Mouse (Mus musculus): ENCODE measurements around the gene Cdc6. TPM values are rescaled to one million over a fixed set of nuclear protein-coding genes. Genes with fewer than 3 reads are reported as not detected.
"Not testable (repeated sequence)": the region's sequence is repeated elsewhere in the genome, so short reads cannot be mapped to it uniquely, and the experiment has no call there.

Cdc6 gene
- polyA plus RNA-seq, 1 experiment from 2014 or later, result 47.7 TPM

- 92% methylated on average over 3 of the region's 3 CpGs for WGBS
- Histone ChIP-seq H3K36me3 (peaks cover 97% of the 10 kb centered on the region), H3K4me1 (peaks cover 16% of the 10 kb centered on the region; the same call in 1 of the 2 replicates)
- H3K9me3 ChIP-seq; DNase-seq (ENCODE audit: low spot score); H3K4me3 ChIP-seq; H3K27ac ChIP-seq; H3K27me3 ChIP-seq (ENCODE audit: insufficient read depth, poor library complexity, severe bottlenecking): not testable (repeated sequence)
These were observed 8.8 kb downstream of the Cdc6 start for GRCm38 (mm10) chr11:98916376-98916775.

- 46% methylated on average over 13 of the region's 13 CpGs for WGBS
- Histone ChIP-seq H3K27ac (no peak overlapping the region; the same call in 1 of the 2 replicates), H3K4me3 (no peak overlapping the region), H3K4me1 (peaks cover 21% of the 10 kb centered on the region), H3K27me3 (ENCODE audit: insufficient read depth, poor library complexity, severe bottlenecking) (no peaks in the 10 kb centered on the region), H3K36me3 (peaks cover 96% of the 10 kb centered on the region), H3K9me3 (no peaks in the 10 kb centered on the region)
- DNase-seq (ENCODE audit: low spot score), result no peak
These were observed 9.9 kb downstream of the Cdc6 start for GRCm38 (mm10) chr11:98917428-98918005.

- Histone ChIP-seq H3K4me3 (no peak overlapping the region), H3K27me3 (ENCODE audit: insufficient read depth, poor library complexity, severe bottlenecking) (no peaks in the 10 kb centered on the region), H3K27ac (no peak overlapping the region), H3K4me1 (peaks cover 27% of the 10 kb centered on the region), H3K36me3 (peaks cover 92% of the 10 kb centered on the region), H3K9me3 (no peaks in the 10 kb centered on the region)
- WGBS, result 78% methylated on average over 9 of the region's 9 CpGs
- no peak for DNase-seq (ENCODE audit: low spot score)
These were observed 10.6 kb downstream of the Cdc6 start for GRCm38 (mm10) chr11:98918231-98918630.

- peaks cover 85% of the 10 kb centered on the region for H3K36me3 ChIP-seq
- no peak for DNase-seq (ENCODE audit: low spot score)
- no peaks in the 10 kb centered on the region for H3K27me3 ChIP-seq (ENCODE audit: insufficient read depth, poor library complexity, severe bottlenecking)
- WGBS, result 94% methylated on average over 11 of the region's 11 CpGs
- H3K27ac ChIP-seq, result no peak overlapping the region
- no peaks in the 10 kb centered on the region for H3K9me3 ChIP-seq
- H3K4me3 ChIP-seq, result no peak overlapping the region
- peaks cover 32% of the 10 kb centered on the region for H3K4me1 ChIP-seq
These were observed 11.4 kb downstream of the Cdc6 start for GRCm38 (mm10) chr11:98919009-98919408.

- DNase-seq (ENCODE audit: low spot score); H3K4me3 ChIP-seq; H3K9me3 ChIP-seq; H3K27ac ChIP-seq; H3K27me3 ChIP-seq (ENCODE audit: insufficient read depth, poor library complexity, severe bottlenecking): not testable (repeated sequence)
- H3K36me3 ChIP-seq, result peaks cover 61% of the 10 kb centered on the region
- peaks cover 59% of the 10 kb centered on the region for H3K4me1 ChIP-seq
- 57% methylated on average over 15 of the region's 15 CpGs for WGBS
These were observed 14.2 kb downstream of the Cdc6 start for GRCm38 (mm10) chr11:98921813-98922212.

GRCm38 (mm10) chr11:98922307-98922706 is 14.7 kb downstream of the Cdc6 start:
- H3K36me3 ChIP-seq, result peaks cover 56% of the 10 kb centered on the region
- peaks cover 57% of the 10 kb centered on the region for H3K4me1 ChIP-seq
- H3K27me3 ChIP-seq (ENCODE audit: insufficient read depth, poor library complexity, severe bottlenecking); H3K4me3 ChIP-seq; H3K9me3 ChIP-seq: not testable (repeated sequence)
- H3K27ac ChIP-seq, result 0 out of 2 replicates have a peak overlapping the region, but pooled peaks have one; percentile 16
- WGBS, result 53% methylated on average over 10 of the region's 10 CpGs
- peak; percentile 78 for DNase-seq (ENCODE audit: low spot score)

GRCm38 (mm10) chr11:98922851-98923711 is 15.5 kb downstream of the Cdc6 start:
- 0 out of 2 replicates have a peak overlapping the region, but pooled peaks have one; percentile 16 for H3K27ac ChIP-seq
- not testable (repeated sequence) for H3K4me3 ChIP-seq; H3K9me3 ChIP-seq; DNase-seq (ENCODE audit: low spot score); H3K27me3 ChIP-seq (ENCODE audit: insufficient read depth, poor library complexity, severe bottlenecking)
- peaks cover 48% of the 10 kb centered on the region for H3K36me3 ChIP-seq
- H3K4me1 ChIP-seq, result peaks cover 57% of the 10 kb centered on the region
- WGBS, result 66% methylated on average over 16 of the region's 16 CpGs

- Histone ChIP-seq H3K4me3 (no peak overlapping the region), H3K27me3 (ENCODE audit: insufficient read depth, poor library complexity, severe bottlenecking) (no peaks in the 10 kb centered on the region), H3K27ac (peak overlapping the region; percentile 89), H3K4me1 (peaks cover 69% of the 10 kb centered on the region), H3K9me3 (no peaks in the 10 kb centered on the region), H3K36me3 (peaks cover 32% of the 10 kb centered on the region)
- 47% methylated on average over 5 of the region's 5 CpGs for WGBS
- DNase-seq (ENCODE audit: low spot score), result no peak
These were observed 17.1 kb downstream of the Cdc6 start for GRCm38 (mm10) chr11:98924633-98925175.

- H3K36me3 ChIP-seq, result peaks cover 26% of the 10 kb centered on the region
- DNase-seq (ENCODE audit: low spot score), result no peak
- H3K27ac ChIP-seq, result peak overlapping the region; percentile 89
- 19% methylated on average over 10 of the region's 10 CpGs for WGBS
- H3K4me3 ChIP-seq, result peak overlapping the region; percentile 33
- H3K4me1 ChIP-seq, result peaks cover 75% of the 10 kb centered on the region
- no peaks in the 10 kb centered on the region for H3K27me3 ChIP-seq (ENCODE audit: insufficient read depth, poor library complexity, severe bottlenecking)
- H3K9me3 ChIP-seq, result no peaks in the 10 kb centered on the region
These were observed 17.7 kb downstream of the Cdc6 start for GRCm38 (mm10) chr11:98925265-98925721.

GRCm38 (mm10) chr11:98925868-98926311 is 18.3 kb downstream of the Cdc6 start:
- no peak for DNase-seq (ENCODE audit: low spot score)
- peak overlapping the region; percentile 33 for H3K4me3 ChIP-seq
- H3K9me3 ChIP-seq, result no peaks in the 10 kb centered on the region
- H3K36me3 ChIP-seq, result peaks cover 20% of the 10 kb centered on the region
- H3K4me1 ChIP-seq, result peaks cover 81% of the 10 kb centered on the region
- no peaks in the 10 kb centered on the region for H3K27me3 ChIP-seq (ENCODE audit: insufficient read depth, poor library complexity, severe bottlenecking)
- H3K27ac ChIP-seq, result peak overlapping the region; percentile 89
- 10% methylated on average over 12 of the region's 12 CpGs for WGBS

- Histone ChIP-seq H3K9me3 (no peaks in the 10 kb centered on the region), H3K4me3 (peak overlapping the region; percentile 33), H3K36me3 (peaks cover 14% of the 10 kb centered on the region), H3K27me3 (ENCODE audit: insufficient read depth, poor library complexity, severe bottlenecking) (no peaks in the 10 kb centered on the region), H3K27ac (peak overlapping the region; percentile 89), H3K4me1 (peaks cover 87% of the 10 kb centered on the region)
- DNase-seq (ENCODE audit: low spot score), result no peak
- 58% methylated on average over 7 of the region's 7 CpGs for WGBS
These were observed 19.0 kb downstream of the Cdc6 start for GRCm38 (mm10) chr11:98926553-98926952.

- Histone ChIP-seq H3K4me3 (peak within 1 kb of the TSS; percentile 77), H3K36me3 (peaks cover 5% of the 10 kb centered on the region), H3K27me3 (ENCODE audit: insufficient read depth, poor library complexity, severe bottlenecking) (no peaks in the 10 kb centered on the region), H3K9me3 (no peaks in the 10 kb centered on the region), H3K27ac (peak within 1 kb of the TSS; percentile 92), H3K4me1 (peaks cover 91% of the 10 kb centered on the region)
- 6% methylated on average over 21 of the region's 21 CpGs for WGBS
- no peak for DNase-seq (ENCODE audit: low spot score)
These were observed 20.0 kb downstream of the Cdc6 start, which contains the start of gene Rara for GRCm38 (mm10) chr11:98927438-98928076. Rara (plus strand) TSS chr11:98927818.
